Mouse (Mus musculus) gastrocnemius, adult 2 months (tissue): Measurements from ENCODE around the gene Ccdc162. TPM values are rescaled to one million over a fixed set of nuclear protein-coding genes. Genes with fewer than 3 reads are reported as not detected.

Experiments used
- DNase-seq: peaks from one replicate; pipeline ENCODE4 v3.0.0; 2022
- H3K27ac ChIP-seq: fragments of 200-600 bp; 2 replicates; pipeline ENCODE4 v1.8.1; 2022; ENCODE audit warnings: mild to moderate bottlenecking
- H3K4me3 ChIP-seq: fragments of 200-600 bp; 2 replicates; pipeline ENCODE4 v1.8.1; 2022; ENCODE audit warnings: mild to moderate bottlenecking, moderate library complexity
- CTCF ChIP-seq: fragments of 200-600 bp; IDR thresholded peaks from 2 replicates; pipeline ENCODE4 v1.8.1; 2022; ENCODE audit warnings: antibody characterized with exemption, mild to moderate bottlenecking, moderate library complexity
- intact Hi-C: fragments of 180-260 bp; cut with DNase I; formaldehyde crosslinking; loops from one replicate; pipeline ENCODE4 v1.15.1; 2025
- total RNA-seq, 2 experiments: library from RNA; stranded (reverse); gene quantifications; 2 replicates each; pipeline ENCODE4 v1.2.3; 2021

The Ccdc162 gene
- total RNA-seq, 2 experiments from 2014 or later: 0.89 to 1.3 TPM

- H3K4me3 ChIP-seq: no peak overlapping the region
- no peak for DNase-seq
- intact Hi-C loops: no loop called here
- peak overlapping the region; percentile 80 for H3K27ac ChIP-seq
- no peak for TF ChIP-seq CTCF
Measured at GRCm38 (mm10) chr10:41582901-41583361, 133.5 kb downstream of the Ccdc162 start.

- intact Hi-C loops: no loop called here
- no peak overlapping the region for H3K27ac ChIP-seq
Measured at GRCm38 (mm10) chr10:41580441-41580840, 136.0 kb downstream of the Ccdc162 start.

GRCm38 (mm10) chr10:41578541-41578940 is 137.9 kb downstream of the Ccdc162 start:
- H3K4me3 ChIP-seq: no peak overlapping the region
- no peak for TF ChIP-seq CTCF
- DNase-seq: no peak
- no peak overlapping the region for H3K27ac ChIP-seq
- intact Hi-C loops: no loop called here

More at GRCm38 (mm10) chr10:41580441-41580840, 136.0 kb downstream of the Ccdc162 start:
- no peak overlapping the region for H3K4me3 ChIP-seq
- no peak for TF ChIP-seq CTCF
- DNase-seq: no peak

GRCm38 (mm10) chr10:41576328-41576833 is 140.1 kb downstream of the Ccdc162 start:
- intact Hi-C loops: no loop called here
- no peak overlapping the region for H3K4me3 ChIP-seq
- no peak for DNase-seq
- no peak for TF ChIP-seq CTCF
- peak overlapping the region; percentile 77 for H3K27ac ChIP-seq

- DNase-seq: peak; percentile 62
- intact Hi-C loops: no loop called here
- Histone ChIP-seq H3K27ac (peak overlapping the region; percentile 77), H3K4me3 (no peak overlapping the region)
- no peak for TF ChIP-seq CTCF
Measured at GRCm38 (mm10) chr10:41575451-41576327, 140.7 kb downstream of the Ccdc162 start.

- DNase-seq: no peak
- no peak for TF ChIP-seq CTCF
- Histone ChIP-seq H3K27ac (no peak overlapping the region), H3K4me3 (no peak overlapping the region)
- intact Hi-C loops: no loop called here
Measured at GRCm38 (mm10) chr10:41573190-41573589, 143.2 kb downstream of the Ccdc162 start.

- Histone ChIP-seq H3K27ac (peak overlapping the region; percentile 48), H3K4me3 (no peak overlapping the region)
- TF ChIP-seq CTCF: no peak
- DNase-seq: no peak
- intact Hi-C loops: no loop called here
Measured at GRCm38 (mm10) chr10:41572274-41572673, 144.2 kb downstream of the Ccdc162 start.

GRCm38 (mm10) chr10:41571065-41571464 is 145.4 kb downstream of the Ccdc162 start:
- Histone ChIP-seq H3K4me3 (no peak overlapping the region), H3K27ac (no peak overlapping the region)
- no peak for DNase-seq
- no peak for TF ChIP-seq CTCF
- intact Hi-C loops: no loop called here

GRCm38 (mm10) chr10:41568306-41568705 is 148.1 kb downstream of the Ccdc162 start:
- no peak for DNase-seq
- H3K27ac ChIP-seq: no peak overlapping the region
- no peak overlapping the region for H3K4me3 ChIP-seq
- intact Hi-C loops: no loop called here
- TF ChIP-seq CTCF: no peak

- H3K4me3 ChIP-seq: peak overlapping the region; percentile 35
- TF ChIP-seq CTCF: no peak
- intact Hi-C loops: no loop called here
- peak overlapping the region; percentile 62 for H3K27ac ChIP-seq
- peak; percentile 79 for DNase-seq
Measured at GRCm38 (mm10) chr10:41565141-41565540, 151.3 kb downstream of the Ccdc162 start.

GRCm38 (mm10) chr10:41561701-41562395 is 154.6 kb downstream of the Ccdc162 start:
- Histone ChIP-seq H3K27ac (no peak overlapping the region), H3K4me3 (no peak overlapping the region)
- no peak for DNase-seq
- no peak for TF ChIP-seq CTCF
- intact Hi-C loops: no loop called here

GRCm38 (mm10) chr10:41558401-41558800 is 158.0 kb downstream of the Ccdc162 start:
- intact Hi-C loops: no loop called here
- no peak for DNase-seq
- Histone ChIP-seq H3K27ac (no peak overlapping the region), H3K4me3 (no peak overlapping the region)
- TF ChIP-seq CTCF: no peak

GRCm38 (mm10) chr10:41555081-41555480 is 161.4 kb downstream of the Ccdc162 start:
- intact Hi-C loops: no loop called here
- no peak for TF ChIP-seq CTCF
- H3K4me3 ChIP-seq: no peak overlapping the region
- DNase-seq: no peak
- H3K27ac ChIP-seq: no peak overlapping the region
